Mouse (Mus musculus) embryonic facial prominence, embryonic 14.5 days (tissue): Measurements from ENCODE around the gene 2810408A11Rik. TPM values are rescaled to one million over a fixed set of nuclear protein-coding genes. Genes with fewer than 3 reads are reported as not detected.
A peak's percentile ranks its signal among the peaks of the same experiment; 100 is the strongest.

ENCODE experiments used
- ATAC-seq: fragments of 200-750 bp; cut with Nextera tagmentation; 2 replicates; pipeline ENCODE4 v1.8.0; 2017; ENCODE audit warnings: low read depth, moderate number of reproducible peaks, moderate TSS enrichment
- DNase-seq: peaks from one replicate; pipeline ENCODE4 v3.0.0-alpha.2; 2015; ENCODE audit warnings: low spot score
- H3K27ac ChIP-seq: fragments of 300-500 bp; sonication (generic); replicated peaks from 2 replicates; pipeline ENCODE4 v1.5.1; 2014; ENCODE audit warnings: low read depth, mild to moderate bottlenecking, low read length, moderate library complexity
- H3K27me3 ChIP-seq: fragments of 300-500 bp; sonication (generic); replicated peaks from 2 replicates; pipeline ENCODE4 v1.6.1; 2014; ENCODE audit warnings: low read length; ENCODE audit not compliant: control insufficient read depth, insufficient read depth
- H3K36me3 ChIP-seq: fragments of 300-500 bp; sonication (generic); 2 replicates; pipeline ENCODE4 v1.6.1; 2014; ENCODE audit warnings: low read length, mixed read lengths; ENCODE audit not compliant: control insufficient read depth, insufficient read depth
- H3K4me1 ChIP-seq: fragments of 300-500 bp; sonication (generic); 2 replicates; pipeline ENCODE4 v1.6.1; 2014; ENCODE audit warnings: antibody characterized with exemption, low read length; ENCODE audit not compliant: control insufficient read depth, insufficient read depth
- H3K4me2 ChIP-seq: fragments of 300-500 bp; sonication (generic); 2 replicates; pipeline ENCODE4 v1.6.1; 2014; ENCODE audit warnings: low read depth, mild to moderate bottlenecking, low read length, moderate library complexity, mixed read lengths
- H3K4me3 ChIP-seq: fragments of 300-500 bp; sonication (generic); 2 replicates; pipeline ENCODE4 v1.5.1; 2014; ENCODE audit warnings: low read depth, mild to moderate bottlenecking, low read length
- H3K9ac ChIP-seq: fragments of 300-500 bp; sonication (generic); 2 replicates; pipeline ENCODE4 v1.6.1; 2014; ENCODE audit warnings: low read depth, mild to moderate bottlenecking, low read length, moderate library complexity, mixed read lengths
- H3K9me3 ChIP-seq: fragments of 300-500 bp; sonication (generic); 2 replicates; pipeline ENCODE4 v1.6.1; 2016; ENCODE audit warnings: low read length; ENCODE audit not compliant: control insufficient read depth
- WGBS: fragments of 180-500 bp; shearing (Covaris S2); extraction: QIAGEN DNeasy Blood & Tissue Kit; methylation state at CpG from one replicate; pipeline ENCODE4 v1.1.7; 2014; 5-methylcytosine and 5-hydroxymethylcytosine counted together
- polyA plus RNA-seq: library from polyadenylated mRNA; unstranded; fragments of >200 nt; fragmentation: Nextera tagmentation; extraction: Ambion mirVana; gene quantifications from 2 replicates; pipeline ENCODE4 v1.2.1, GENCODE M21; 2014

The 2810408A11Rik gene
- polyA plus RNA-seq, 1 experiment from 2014 or later, result 5.7 TPM

DNA sequence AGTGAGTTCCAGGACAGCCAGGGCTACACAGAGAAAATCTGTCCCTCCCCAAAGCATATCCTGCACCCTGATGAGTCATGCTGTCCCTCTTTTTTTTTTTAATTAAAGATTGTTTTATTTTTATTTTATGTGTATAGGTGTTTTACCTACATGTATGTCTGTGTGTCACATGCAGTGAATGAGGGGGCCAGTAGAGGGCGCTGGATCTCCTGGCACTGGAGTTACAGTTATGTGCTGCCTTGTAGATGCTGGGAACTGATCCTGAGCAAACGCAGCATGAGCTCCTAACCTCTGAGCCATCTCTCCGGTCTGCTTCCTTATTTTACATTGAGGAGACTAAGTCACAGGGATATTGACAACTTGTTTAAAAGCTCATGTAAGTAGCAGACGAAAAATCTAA is 17.7 kb downstream of the 2810408A11Rik start:
- Histone ChIP-seq H3K4me2 (no peak overlapping the region), H3K4me1 (peaks cover 24% of the 10 kb centered on the region), H3K9ac (no peak overlapping the region), H3K27ac (no peak overlapping the region), H3K36me3 (no peaks in the 10 kb centered on the region), H3K4me3 (no peak overlapping the region), H3K27me3 (no peaks in the 10 kb centered on the region), H3K9me3 (no peaks in the 10 kb centered on the region)
- 63% methylated on average over 4 of the region's 4 CpGs for WGBS
- no peak for DNase-seq
- no peak for ATAC-seq

DNA sequence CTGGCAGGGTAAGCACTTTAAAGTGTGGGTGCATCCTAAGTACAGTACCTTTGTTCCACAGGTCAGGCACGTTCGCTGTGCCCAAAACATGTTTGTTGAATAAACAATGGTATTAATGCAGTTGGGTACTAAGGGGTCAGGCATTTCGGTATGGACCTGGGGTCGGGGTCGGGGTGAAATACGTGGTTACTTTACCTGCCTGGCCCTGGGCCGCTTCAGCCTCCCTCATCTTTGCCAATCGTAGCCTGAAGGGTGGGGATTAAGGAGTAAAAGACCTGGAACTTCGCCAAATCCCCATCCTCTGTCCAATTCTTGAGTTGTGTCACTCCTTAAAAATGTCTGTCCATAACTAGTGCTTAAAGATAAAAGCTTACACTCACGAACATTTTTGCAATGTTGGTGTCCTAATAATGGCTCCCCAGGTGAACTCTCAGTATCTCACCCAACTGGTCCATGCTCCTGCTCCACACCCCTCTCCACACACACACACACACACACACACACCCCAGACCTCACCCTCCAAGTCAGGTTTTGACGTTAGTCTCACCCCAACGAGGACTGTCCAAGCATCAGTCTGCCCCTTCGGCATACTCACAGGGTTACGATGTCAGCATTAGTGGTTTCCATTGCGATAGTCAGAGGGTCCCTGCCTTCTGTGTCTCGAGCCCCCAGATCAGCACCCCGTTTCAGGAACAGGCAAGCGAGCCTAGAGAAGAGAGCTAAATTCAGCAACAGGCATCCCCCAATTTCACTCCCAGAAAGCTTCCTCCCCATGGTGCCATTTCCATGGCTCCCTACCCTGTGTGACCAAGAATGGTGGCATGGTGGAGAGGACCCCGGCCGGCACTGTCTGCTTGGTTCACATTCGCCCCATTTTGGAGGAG is 18.8 kb downstream of the 2810408A11Rik start:
- Histone ChIP-seq H3K27ac (peak overlapping the region; percentile 91), H3K27me3 (no peaks in the 10 kb centered on the region), H3K9me3 (no peaks in the 10 kb centered on the region), H3K4me1 (peaks cover 30% of the 10 kb centered on the region), H3K4me3 (peak overlapping the region; percentile 56), H3K36me3 (no peaks in the 10 kb centered on the region), H3K9ac (peak overlapping the region; percentile 72), H3K4me2 (peak overlapping the region; percentile 92)
- DNase-seq (no peak), ATAC-seq (no peak)
- 51% methylated on average over 21 of the region's 21 CpGs for WGBS

GRCm38 (mm10) chr11:69880853-69881603 is 19.8 kb downstream of the 2810408A11Rik start, which contains the start of gene Kctd11:
Gene Kctd11, minus strand, starts transcription at chr11:69881406.
- peak; percentile 88 for ATAC-seq
- WGBS, result under 1% methylated on average over 35 of the region's 46 CpGs
- DNase-seq, result peak; percentile 90
- Histone ChIP-seq H3K9ac (peak within 1 kb of the TSS; percentile 72), H3K9me3 (no peaks in the 10 kb centered on the region), H3K4me1 (peaks cover 38% of the 10 kb centered on the region), H3K36me3 (no peaks in the 10 kb centered on the region), H3K4me2 (peak within 1 kb of the TSS; percentile 92), H3K4me3 (peak within 1 kb of the TSS; percentile 56), H3K27me3 (no peaks in the 10 kb centered on the region), H3K27ac (peak within 1 kb of the TSS; percentile 91)

- Histone ChIP-seq H3K4me1 (peaks cover 39% of the 10 kb centered on the region), H3K4me2 (peak overlapping the region; percentile 92), H3K4me3 (peak overlapping the region; percentile 56), H3K27ac (peak overlapping the region; percentile 91), H3K27me3 (no peaks in the 10 kb centered on the region), H3K36me3 (no peaks in the 10 kb centered on the region), H3K9me3 (no peaks in the 10 kb centered on the region), H3K9ac (peak overlapping the region; percentile 72)
- under 1% methylated on average over 18 of the region's 18 CpGs for WGBS
- ATAC-seq (peak; percentile 66), DNase-seq (peak; percentile 87)
Observed at GRCm38 (mm10) chr11:69880506-69880852, 20.3 kb downstream of the 2810408A11Rik start.

DNA sequence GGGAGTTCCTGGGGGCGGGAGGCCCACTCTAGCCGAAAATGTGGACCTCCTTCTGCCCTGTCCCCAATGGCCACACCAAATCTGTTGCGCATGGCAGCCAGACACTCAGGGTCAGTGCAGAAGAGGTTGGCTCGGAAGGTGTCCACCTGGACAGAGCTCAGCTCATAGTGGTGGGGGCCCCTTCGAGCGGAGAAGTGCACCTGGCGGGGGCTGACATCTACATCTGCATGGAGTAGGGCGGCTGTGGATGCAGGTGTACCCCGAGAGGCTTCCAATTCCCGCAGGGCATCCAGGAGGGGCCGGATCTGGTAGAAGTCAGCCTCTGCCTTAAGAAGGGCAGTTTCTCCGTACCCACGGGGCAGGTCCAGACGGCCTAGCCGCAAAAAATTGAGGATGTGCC is 21.1 kb downstream of the 2810408A11Rik start:
- Histone ChIP-seq H3K27ac (peak overlapping the region; percentile 53; the same call in 1 of the 2 replicates), H3K4me2 (peak overlapping the region; percentile 92), H3K36me3 (no peaks in the 10 kb centered on the region), H3K9me3 (no peaks in the 10 kb centered on the region), H3K9ac (peak overlapping the region; percentile 72), H3K4me3 (peak overlapping the region; percentile 56), H3K27me3 (no peaks in the 10 kb centered on the region), H3K4me1 (peaks cover 39% of the 10 kb centered on the region)
- 40% methylated on average over 11 of the region's 15 CpGs for WGBS
- ATAC-seq, result no peak
- no peak for DNase-seq

GRCm38 (mm10) chr11:69878952-69879351 is 21.8 kb downstream of the 2810408A11Rik start:
- no peaks in the 10 kb centered on the region for H3K27me3 ChIP-seq
- peaks cover 39% of the 10 kb centered on the region for H3K4me1 ChIP-seq
- H3K9ac ChIP-seq, result no peak overlapping the region; the same call in none of the 2 replicates
- H3K9me3 ChIP-seq, result no peaks in the 10 kb centered on the region
- no peak for ATAC-seq
- DNase-seq, result no peak
- H3K36me3 ChIP-seq, result no peaks in the 10 kb centered on the region
- 0 out of 2 replicates have a peak overlapping the region, but pooled peaks have one; percentile 13 for H3K27ac ChIP-seq
- 89% methylated on average over 6 of the region's 6 CpGs for WGBS
- H3K4me3 ChIP-seq, result no peak overlapping the region
- H3K4me2 ChIP-seq, result peak overlapping the region; percentile 92; the same call in 1 of the 2 replicates

DNA sequence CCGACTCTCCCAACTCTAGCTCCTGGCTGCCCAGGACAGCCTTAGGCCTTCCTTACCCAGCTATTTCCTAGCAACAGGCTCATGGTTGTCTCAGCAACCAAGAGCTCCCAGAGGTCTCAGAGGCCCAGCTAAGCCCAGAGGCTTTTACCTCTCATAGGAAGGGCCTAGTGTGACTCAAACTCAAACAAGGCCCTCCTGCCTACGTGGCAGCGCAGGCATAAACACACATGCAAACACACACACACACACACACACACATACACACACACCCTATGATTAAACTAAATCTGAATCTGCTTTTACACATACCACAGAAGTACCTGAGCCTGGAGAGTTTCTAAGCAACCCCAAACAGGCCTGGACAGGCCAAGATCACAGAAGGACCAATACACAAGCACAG is 22.4 kb downstream of the 2810408A11Rik start:
- no peak overlapping the region for H3K4me3 ChIP-seq
- DNase-seq (no peak), ATAC-seq (no peak)
- 0 out of 2 replicates have a peak overlapping the region, but pooled peaks have one; percentile 92 for H3K4me2 ChIP-seq
- H3K27ac ChIP-seq, result no peak overlapping the region; the same call in 1 of the 2 replicates
- no peaks in the 10 kb centered on the region for H3K27me3 ChIP-seq
- H3K36me3 ChIP-seq, result no peaks in the 10 kb centered on the region
- H3K4me1 ChIP-seq, result peaks cover 39% of the 10 kb centered on the region
- H3K9me3 ChIP-seq, result no peaks in the 10 kb centered on the region
- 76% methylated on average over 3 of the region's 3 CpGs for WGBS
- H3K9ac ChIP-seq, result no peak overlapping the region

DNA sequence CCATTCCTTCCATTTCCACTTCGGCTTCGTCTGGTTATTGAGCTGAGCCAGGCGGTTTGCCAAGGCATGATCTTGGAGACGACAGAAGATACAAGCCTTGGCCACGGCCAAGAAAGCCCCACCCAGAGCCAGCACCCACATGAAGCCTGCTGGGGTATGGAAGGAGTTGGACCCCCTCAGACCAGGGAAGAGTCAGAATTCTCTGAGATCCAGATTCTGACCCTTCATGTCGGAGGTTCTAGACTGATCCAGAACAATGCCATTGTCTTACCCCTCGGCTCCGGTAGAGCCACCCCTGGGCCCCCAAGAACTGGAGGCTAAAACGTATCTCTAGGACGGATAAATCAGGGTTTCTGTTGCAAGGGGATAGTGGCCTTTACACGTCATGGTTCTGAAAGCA is 22.9 kb downstream of the 2810408A11Rik start, which contains the start of gene Tmem95:
Gene Tmem95, minus strand, starts transcription at position 141 of the 400 bp plus-strand sequence.
- H3K4me3 ChIP-seq, result peak within 1 kb of the TSS; percentile 22; the same call in 1 of the 2 replicates

More for the DNA sequence above, 22.9 kb downstream of the 2810408A11Rik start, which contains the start of gene Tmem95:
- Histone ChIP-seq H3K27ac (peak within 1 kb of the TSS; percentile 81), H3K27me3 (no peaks in the 10 kb centered on the region), H3K9me3 (no peaks in the 10 kb centered on the region), H3K9ac (peak within 1 kb of the TSS; percentile 14; the same call in 1 of the 2 replicates), H3K4me1 (peaks cover 39% of the 10 kb centered on the region), H3K36me3 (no peaks in the 10 kb centered on the region), H3K4me2 (peak within 1 kb of the TSS; percentile 92)
- 82% methylated on average over 11 of the region's 11 CpGs for WGBS
- DNase-seq (no peak), ATAC-seq (no peak)
